In genomic region chr6:49930104-49930503, GRCm38 (mm10) we compare ENCODE assay signal across 8 mouse cellular contexts.
DNase-seq lines count a peak whose midpoint lies in the region; TF ChIP-seq lines count a peak whose summit lies in the region.
"Had no signal": no experiment of that assay in that cellular context is flagged by ENCODE, and none has a peak within 500 bp of the region (broad histone marks: within the 10 kb centered on the region; RNA-seq: fewer than 3 reads in every experiment).

No protein-coding gene starts in this region.

- intact Hi-C loops in left cerebral cortex, adult 2 months (cut with DNase I) = loop anchor here (2.0 to 5.0 kb wide), 2 partner anchors 177 to 249 kb away; no protein-coding TSS in a partner anchor

- no peak overlapping the region for H3K4me3 ChIP-seq in left cerebral cortex, adult 2 months
- H3K4me3 ChIP-seq: embryonic facial prominence, embryonic 12.5 days had no signal

- DNase-seq in left cerebral cortex, adult 2 months (ENCODE audit: extremely low spot score in 1 of 2, low spot score in 2 of 2) = no peak
- no peak for DNase-seq in left cerebral cortex, adult 11 months (ENCODE audit: low spot score)
- DNase-seq in NIH3T3 (ENCODE audit: low read depth) = peak; percentile 46
- DNase-seq in embryo, embryonic 11.5 days (ENCODE audit: low read depth, low spot score) = peak; percentile 11
- DNase-seq in retina, embryonic 14.5 days (ENCODE audit: low spot score) = peak; percentile 39
- DNase-seq in left cerebral cortex, adult 9 months (ENCODE audit: low spot score in 2 of 2) = no peak
- no peak for DNase-seq in urinary bladder, postnatal 10 days (ENCODE audit: low spot score)

- peak; percentile 62 for TF ChIP-seq CTCF in left cerebral cortex, adult 2 months (IDR thresholded peaks at IDR 0.05)

- no peak overlapping the region for H3K27ac ChIP-seq in left cerebral cortex, adult 2 months
- H3K27ac ChIP-seq: embryonic facial prominence, embryonic 12.5 days had no signal

Comparison
In these comparisons a context has a peak if more than half of its experiments do, and no peak if none do; other contexts are left out.
1. DNase-seq: peak in NIH3T3 (single experiment), embryo, embryonic 11.5 days (single experiment) and retina, embryonic 14.5 days (single experiment); none in left cerebral cortex, adult 2 months (0 of 2), left cerebral cortex, adult 11 months (single experiment), left cerebral cortex, adult 9 months (0 of 2) and urinary bladder, postnatal 10 days (single experiment).